Mouse (Mus musculus) thymus, adult 2 months (tissue): ENCODE data around the gene Syndig1.

Source experiments
- CTCF ChIP-seq: fragments of 200-500 bp; IDR thresholded peaks from 2 replicates; pipeline ENCODE4 v1.5.1; 2012; ENCODE audit warnings: mild to moderate bottlenecking, control low read depth, low read length, moderate library complexity, borderline replicate concordance; ENCODE audit not compliant: control insufficient read depth, poor library complexity, insufficient read depth; ENCODE audit errors: extremely low read depth
- POLR2A ChIP-seq: fragments of 200-500 bp; IDR thresholded peaks from 2 replicates; pipeline ENCODE4 v1.6.1; 2012; ENCODE audit warnings: mild to moderate bottlenecking, low read length, control low read depth, moderate library complexity; ENCODE audit not compliant: control insufficient read depth, poor library complexity, insufficient read depth; ENCODE audit errors: extremely low read depth

DNA sequence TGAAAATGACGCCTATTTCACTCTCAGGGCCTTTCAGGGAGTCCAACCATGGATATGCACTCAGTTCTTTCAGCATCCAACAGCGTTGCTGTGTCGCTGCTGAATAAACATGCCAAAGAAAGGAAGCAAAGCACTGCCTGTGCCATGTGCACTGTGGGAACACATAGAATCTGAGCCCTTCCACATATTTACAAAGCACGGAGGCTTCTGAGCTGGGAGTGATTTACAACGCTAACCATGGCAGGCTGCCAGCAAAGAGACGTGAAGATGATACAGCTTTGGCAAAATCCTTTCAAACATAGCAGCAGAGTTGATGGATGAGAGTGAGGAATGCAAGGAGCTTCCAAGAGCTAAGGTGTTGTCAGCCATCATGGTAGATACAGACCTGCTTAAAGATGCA is 144.6 kb downstream of the Syndig1 start:
- TF ChIP-seq POLR2A, result no peak
- TF ChIP-seq CTCF, result no peak
